Mouse (Mus musculus) MEL (cell line): ENCODE results near the gene Nkx2-2. TPM values are rescaled to one million over a fixed set of nuclear protein-coding genes. Genes with fewer than 3 reads are reported as not detected.
"Not testable (repeated sequence)": the region's sequence is repeated elsewhere in the genome, so short reads cannot be mapped to it uniquely, and the experiment has no call there.

Experiments used
- DNase-seq: peaks from one replicate; pipeline ENCODE4 v3.0.0; 2011; ENCODE audit warnings: low read depth, low spot score
- H3K27ac ChIP-seq: 2 replicates; pipeline ENCODE4 v1.5.1; 2012; ENCODE audit warnings: low read depth, mild to moderate bottlenecking, control low read depth, low read length, moderate library complexity; ENCODE audit not compliant: control insufficient read depth
- H3K27me3 ChIP-seq, 2 experiments: fragments of 150-350 bp in 1 of 2; sonication (generic) in 1 of 2; 2 replicates each; pipeline ENCODE4 v1.6.1; 2012; ENCODE audit warnings: low read length in 2 of 2, mild to moderate bottlenecking in 2 of 2, improper control_type of control experiment in 1 of 2, moderate library complexity in 1 of 2; ENCODE audit not compliant: insufficient read depth in 2 of 2, control insufficient read depth in 1 of 2
- H3K36me3 ChIP-seq, 2 experiments: 2 replicates each; pipeline ENCODE4 v1.6.1; 2012 to 2014; ENCODE audit warnings: low read length in 2 of 2, improper control_type of control experiment in 1 of 2, inconsistent platforms in 1 of 2, mild to moderate bottlenecking in 1 of 2; ENCODE audit not compliant: insufficient read depth in 2 of 2, control insufficient read depth in 1 of 2
- H3K4me1 ChIP-seq, 2 experiments: fragments of 150-350 bp in 1 of 2; sonication (generic) in 1 of 2; 2 replicates each; pipeline ENCODE4 v1.6.1; 2012; ENCODE audit warnings: low read length in 2 of 2, improper control_type of control experiment in 1 of 2, mild to moderate bottlenecking in 1 of 2; ENCODE audit not compliant: insufficient read depth in 2 of 2, control insufficient read depth in 1 of 2
- H3K4me3 ChIP-seq, 2 experiments: fragments of 150-350 bp in 1 of 2; sonication (generic) in 1 of 2; 2 replicates each; pipeline ENCODE4 v1.5.1; 2012; ENCODE audit warnings: low read depth in 2 of 2, low read length in 2 of 2, mild to moderate bottlenecking in 2 of 2, moderate library complexity in 2 of 2, control low read depth in 1 of 2, improper control_type of control experiment in 1 of 2; ENCODE audit not compliant: control insufficient read depth in 1 of 2, insufficient read depth in 1 of 2
- H3K79me2 ChIP-seq: 2 replicates; pipeline ENCODE4 v1.6.1; 2012; ENCODE audit warnings: mild to moderate bottlenecking, low read length, moderate library complexity; ENCODE audit not compliant: control insufficient read depth, poor library complexity, insufficient read depth
- H3K9ac ChIP-seq: 2 replicates; pipeline ENCODE4 v1.6.1; 2012; ENCODE audit warnings: low read depth, mild to moderate bottlenecking, control low read depth, low read length, moderate library complexity; ENCODE audit not compliant: control insufficient read depth, poor library complexity, severe bottlenecking
- H3K9me3 ChIP-seq: fragments of 150-350 bp; sonication (generic); replicated peaks from 2 replicates; pipeline ENCODE4 v1.6.1; 2012; ENCODE audit warnings: mild to moderate bottlenecking, low read length, improper control_type of control experiment, moderate library complexity; ENCODE audit not compliant: insufficient read depth
- CHD1 ChIP-seq: IDR thresholded peaks from 2 replicates; pipeline ENCODE4 v1.6.1; 2012; ENCODE audit warnings: low read depth, mild to moderate bottlenecking, inconsistent platforms, low read length, improper control_type of control experiment
- CTCF ChIP-seq, 3 experiments: IDR thresholded peaks in 2 of 3; conservative IDR thresholded peaks in 1 of 3; 2 replicates each; pipeline ENCODE4 v1.5.1; 2011 to 2012; ENCODE audit warnings: low read length in 3 of 3, low read depth in 2 of 3, mild to moderate bottlenecking in 2 of 3, improper control_type of control experiment in 1 of 3, inconsistent platforms in 1 of 3, mixed read lengths in 1 of 3, moderate library complexity in 1 of 3; ENCODE audit not compliant: control insufficient read depth in 1 of 3, insufficient read depth in 1 of 3, poor library complexity in 1 of 3, severe bottlenecking in 1 of 3
- ELF1 ChIP-seq: IDR thresholded peaks from 2 replicates; pipeline ENCODE4 v1.6.1; 2014; ENCODE audit warnings: low read depth, mild to moderate bottlenecking, inconsistent platforms, low read length, improper control_type of control experiment, moderate library complexity
- EP300 ChIP-seq, 2 experiments: IDR thresholded peaks; 2 replicates each; pipeline ENCODE4 v1.6.1; 2011; ENCODE audit warnings: improper control_type of control experiment in 2 of 2, low read length in 2 of 2, low read depth in 1 of 2, mild to moderate bottlenecking in 1 of 2
- ETS1 ChIP-seq: IDR thresholded peaks from 2 replicates; pipeline ENCODE4 v1.6.1; 2012; ENCODE audit warnings: low read depth, mild to moderate bottlenecking, inconsistent platforms, low read length, improper control_type of control experiment, moderate library complexity
- MAX ChIP-seq: IDR thresholded peaks from 2 replicates; pipeline ENCODE4 v1.6.1; 2011; ENCODE audit warnings: low read length, improper control_type of control experiment
- MAZ ChIP-seq: IDR thresholded peaks from 2 replicates; pipeline ENCODE4 v1.6.1; 2012; ENCODE audit warnings: low read depth, mild to moderate bottlenecking, inconsistent platforms, low read length, improper control_type of control experiment
- MEF2A ChIP-seq: IDR thresholded peaks from 2 replicates; pipeline ENCODE4 v1.6.1; 2014; ENCODE audit warnings: low read depth, mild to moderate bottlenecking, inconsistent platforms, low read length, improper control_type of control experiment; ENCODE audit not compliant: poor library complexity, insufficient replicate concordance, severe bottlenecking; ENCODE audit errors: extremely low read depth
- NELFE ChIP-seq: IDR thresholded peaks from 2 replicates; pipeline ENCODE4 v1.6.1; 2011; ENCODE audit warnings: low read depth, low read length, improper control_type of control experiment
- NRF1 ChIP-seq: IDR thresholded peaks from 2 replicates; pipeline ENCODE4 v1.6.1; 2014; ENCODE audit warnings: low read depth, mild to moderate bottlenecking, inconsistent platforms, low read length, improper control_type of control experiment, moderate library complexity; ENCODE audit not compliant: poor library complexity, insufficient read depth, severe bottlenecking
- POLR2A ChIP-seq, 2 experiments: IDR thresholded peaks; 2 replicates each; pipeline ENCODE4 v1.6.1; 2011 to 2012; ENCODE audit warnings: low read length in 2 of 2, mild to moderate bottlenecking in 2 of 2, control low read depth in 1 of 2, improper control_type of control experiment in 1 of 2, low read depth in 1 of 2, moderate library complexity in 1 of 2; ENCODE audit not compliant: control insufficient read depth in 1 of 2, insufficient read depth in 1 of 2, poor library complexity in 1 of 2
- POLR2AphosphoS5 ChIP-seq: IDR thresholded peaks from 2 replicates; pipeline ENCODE4 v1.6.1; 2012; ENCODE audit warnings: low read depth, borderline replicate concordance, mild to moderate bottlenecking, inconsistent platforms, low read length, moderate library complexity, mixed read lengths
- RAD21 ChIP-seq: IDR thresholded peaks from 2 replicates; pipeline ENCODE4 v1.6.1; 2011; ENCODE audit warnings: mild to moderate bottlenecking, low read depth, low read length, improper control_type of control experiment
- SMC3 ChIP-seq: IDR thresholded peaks from 2 replicates; pipeline ENCODE4 v1.6.1; 2011; ENCODE audit warnings: low read depth, low read length, improper control_type of control experiment
- TAL1 ChIP-seq: IDR thresholded peaks from 2 replicates; pipeline ENCODE4 v1.6.1; 2012; ENCODE audit warnings: mild to moderate bottlenecking, inconsistent platforms, low read length, moderate library complexity, mixed read lengths
- TBP ChIP-seq: IDR thresholded peaks from 2 replicates; pipeline ENCODE4 v1.8.0; 2011; ENCODE audit warnings: low read depth, low read length, improper control_type of control experiment
- USF1 ChIP-seq: IDR thresholded peaks from 2 replicates; pipeline ENCODE4 v1.6.1; 2014; ENCODE audit warnings: low read depth, mild to moderate bottlenecking, inconsistent platforms, low read length, improper control_type of control experiment, moderate library complexity
- ZC3H11A ChIP-seq: IDR thresholded peaks from 2 replicates; pipeline ENCODE4 v1.6.1; 2012; ENCODE audit warnings: low read depth, mild to moderate bottlenecking, inconsistent platforms, low read length, improper control_type of control experiment
- ZMIZ1 ChIP-seq: IDR thresholded peaks from 2 replicates; pipeline ENCODE4 v1.6.1; 2012; ENCODE audit warnings: low read depth, mild to moderate bottlenecking, inconsistent platforms, low read length, improper control_type of control experiment, moderate library complexity
- polyA plus RNA-seq, 2 experiments: library from polyadenylated mRNA; stranded (reverse) in 1 of 2; unstranded in 1 of 2; fragments of >175 nt in 1 of 2; fragments of >200 nt in 1 of 2; gene quantifications; 2 replicates each; pipeline versions ENCODE4 v1.2.1 to v1.2.4; 2012; ENCODE audit warnings: low replicate concordance in 2 of 2, low read depth in 1 of 2; ENCODE audit not compliant: insufficient read length in 2 of 2, insufficient read depth in 1 of 2, missing spikeins in 1 of 2
- total RNA-seq: library from RNA; depleted of rRNA; stranded (reverse); fragments of 300-350 nt; gene quantifications from 2 replicates; pipeline ENCODE4 v1.2.3, GENCODE M21; 2012

The Nkx2-2 gene
- total and polyA plus RNA-seq, 3 experiments: not detected

DNA sequence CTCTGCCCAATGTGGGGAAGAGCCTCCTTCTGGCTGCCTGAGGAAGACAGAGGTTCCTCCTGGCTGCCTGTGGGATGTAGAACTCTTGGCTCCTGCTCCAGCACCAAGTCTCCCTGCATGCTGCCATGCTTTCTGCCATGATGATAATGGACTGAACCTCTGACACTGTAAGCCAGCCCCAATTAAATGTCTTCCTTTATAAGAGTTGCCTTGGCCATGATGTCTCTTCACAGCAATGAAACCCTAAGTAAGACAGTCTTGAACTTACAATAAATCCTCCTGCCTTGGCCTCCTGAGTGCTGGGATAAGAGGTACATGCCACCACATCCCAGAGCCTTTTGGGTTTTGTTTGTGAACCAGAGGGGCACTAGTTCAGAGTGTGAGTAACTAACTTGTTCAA is 20.3 kb downstream of the Nkx2-2 start:
- Histone ChIP-seq H3K9ac (no peak overlapping the region), H3K4me1 (no peaks in the 10 kb centered on the region)
- TF ChIP-seq MAZ: no peak
- no peak for TF ChIP-seq POLR2AphosphoS5
- TF ChIP-seq EP300 (IDR thresholded peaks at IDR 0.05; ENCODE audit: low read depth in 1 of 2, low read length in 2 of 2): no peak
- no peak for TF ChIP-seq CHD1
- TF ChIP-seq POLR2A (IDR thresholded peaks at IDR 0.05; ENCODE audit: control insufficient read depth in 1 of 2, insufficient read depth in 1 of 2, low read depth in 1 of 2, low read length in 2 of 2, poor library complexity in 1 of 2): no peak
- TF ChIP-seq ELF1: no peak
- TF ChIP-seq SMC3: no peak
- TF ChIP-seq TAL1: no peak
- TF ChIP-seq NRF1: no peak
- no peak for TF ChIP-seq MEF2A
- no peak for TF ChIP-seq USF1
- no peak for TF ChIP-seq ZC3H11A
- TF ChIP-seq ETS1: no peak
- TF ChIP-seq ZMIZ1: no peak
- TF ChIP-seq, all 39 proteins: peak for 0
- H3K27ac ChIP-seq: no peak overlapping the region
- H3K9me3 ChIP-seq: no peaks in the 10 kb centered on the region
- no peak for DNase-seq
- no peaks in the 10 kb centered on the region for H3K79me2 ChIP-seq
- H3K4me3 ChIP-seq: no peak overlapping the region
- H3K27me3 ChIP-seq: no peaks in the 10 kb centered on the region
- H3K36me3 ChIP-seq: no peaks in the 10 kb centered on the region

DNA sequence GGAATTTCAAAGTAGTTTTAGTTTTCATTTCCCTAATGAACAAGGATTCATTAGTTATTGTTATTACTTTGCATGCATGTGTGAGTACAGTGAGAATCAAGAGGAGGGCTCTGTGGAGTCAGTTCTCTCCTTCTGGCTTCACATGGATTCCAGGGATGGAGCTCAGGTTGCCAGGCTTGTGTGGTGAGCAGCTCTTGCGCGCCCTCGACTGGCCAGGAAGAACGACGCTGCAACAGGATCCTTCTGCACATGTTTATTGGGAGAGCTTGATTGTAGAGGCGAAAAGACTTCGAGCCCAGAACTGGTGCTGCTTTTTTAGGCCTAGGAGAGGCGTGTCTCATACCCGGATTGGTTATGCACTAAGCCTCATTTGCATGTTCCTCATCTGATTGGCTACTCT is 23.5 kb downstream of the Nkx2-2 start:
- not testable (repeated sequence) for H3K4me3 ChIP-seq, H3K4me1 ChIP-seq, H3K9me3 ChIP-seq, H3K27ac ChIP-seq, H3K27me3 ChIP-seq, H3K36me3 ChIP-seq, H3K79me2 ChIP-seq, H3K9ac ChIP-seq
- TF ChIP-seq MAX (0 out of 2 replicates have a peak, but pooled peaks have one; percentile 51), CTCF (IDR thresholded peaks at IDR 0.05 in 2 of 3, conservative IDR thresholded peaks at IDR 0.05 in 1 of 3; ENCODE audit: control insufficient read depth in 1 of 3, insufficient read depth in 1 of 3, low read depth in 2 of 3, low read length in 3 of 3, poor library complexity in 1 of 3, severe bottlenecking in 1 of 3) (peak in 2 of 3 experiments; percentile 56 to 60; a peak in 4 of 6 replicates), RAD21 (peak; percentile 55), SMC3 (peak; percentile 67), TBP (peak; percentile 73), POLR2A (IDR thresholded peaks at IDR 0.05; ENCODE audit: control insufficient read depth in 1 of 2, insufficient read depth in 1 of 2, low read depth in 1 of 2, low read length in 2 of 2, poor library complexity in 1 of 2) (peak in 1 of 2 experiments; percentile 33; a peak in 1 of 4 replicates), NELFE (peak; percentile 34; the same call in 1 of the 2 replicates), ZC3H11A (0 out of 2 replicates have a peak, but pooled peaks have one; percentile 10)
- peak; percentile 65 for DNase-seq
